Mouse (Mus musculus) Patski (cell line): ENCODE measurements around the gene Gabbr2. TPM values are rescaled to one million over a fixed set of nuclear protein-coding genes. Genes with fewer than 3 reads are reported as not detected.

Experiments used
- ATAC-seq: fragments of 100-300 bp; one replicate; pipeline ENCODE4 v1.8.0; 2021
- CTCF ChIA-PET: fragments of 350-600 bp; sonication (Branson Sonifier 250); formaldehyde crosslinking; loops from one replicate; lab custom pipeline; 2022; ENCODE audit warnings: inconsistent platforms; lab: Charles Lee
- POLR2A ChIA-PET: fragments of 350-600 bp; sonication (Branson Sonifier 250); formaldehyde crosslinking; loops from one replicate; lab custom pipeline; 2022; ENCODE audit warnings: antibody characterized with exemption, inconsistent platforms; lab: Charles Lee
- DNase-seq: peaks from one replicate; pipeline ENCODE4 v3.0.0-alpha.2; 2011; ENCODE audit warnings: low read depth, low spot score
- H3K27me3 ChIP-seq: fragments of 371-371 bp; one replicate; pipeline ENCODE4 v1.5.1; 2021
- CTCF ChIP-seq: fragments of 100-300 bp; IDR thresholded peaks from one replicate; pipeline ENCODE4 v1.5.1; 2021
- in situ Hi-C: fragments of 300-500 bp; cut with MboI; formaldehyde crosslinking; loops from 3 replicates; pipeline ENCODE4 v1.11.1; 2018; ENCODE audit warnings: low pct_unique_long_range_greater_than_20kb, mixed read lengths
- polyA plus RNA-seq: library from polyadenylated mRNA; unstranded; gene quantifications from one replicate; pipeline ENCODE4 v1.2.3, GENCODE M21; 2021

Gene Gabbr2
- polyA plus RNA-seq, 1 experiment from 2014 or later: not detected

- no peak for TF ChIP-seq CTCF
- ATAC-seq (no peak), DNase-seq (no peak)
- CTCF ChIA-PET: interaction anchor here (16.5 kb wide), 1 partner anchor 47 kb away, joined by 175 read pairs; no protein-coding TSS in a partner anchor
- in situ Hi-C loops: no loop called here
- POLR2A ChIA-PET: no interaction called here
- H3K27me3 ChIP-seq: no peaks in the 10 kb centered on the region
Measured at GRCm38 (mm10) chr4:46664123-46665009, 327.3 kb downstream of the Gabbr2 start.

GRCm38 (mm10) chr4:46661433-46661832 is 330.2 kb downstream of the Gabbr2 start:
- ChIA-PET CTCF (interaction anchor here (1.5 to 16.5 kb wide), 2 partner anchors 28 to 44 kb away, joined by 3 to 175 read pairs; no protein-coding TSS in a partner anchor), POLR2A (no interaction called here)
- H3K27me3 ChIP-seq: peaks cover 2% of the 10 kb centered on the region
- in situ Hi-C loops: no loop called here
- ATAC-seq (no peak), DNase-seq (no peak)
- no peak for TF ChIP-seq CTCF

GRCm38 (mm10) chr4:46658946-46659345 is 332.7 kb downstream of the Gabbr2 start:
- in situ Hi-C loops: no loop called here
- DNase-seq (no peak), ATAC-seq (no peak)
- ChIA-PET POLR2A (interaction anchor here (0.9 kb wide), 1 partner anchor 48 kb away, joined by 3 read pairs; no protein-coding TSS in a partner anchor), CTCF (interaction anchor here (16.5 kb wide), 1 partner anchor 41 kb away, joined by 175 read pairs; no protein-coding TSS in a partner anchor)
- TF ChIP-seq CTCF: no peak
- H3K27me3 ChIP-seq: peaks cover 2% of the 10 kb centered on the region

- in situ Hi-C loops: no loop called here
- TF ChIP-seq CTCF: peak; percentile 75
- no peak for ATAC-seq
Measured at GRCm38 (mm10) chr4:46657116-46657515, 334.6 kb downstream of the Gabbr2 start.

GRCm38 (mm10) chr4:46655956-46656355 is 335.7 kb downstream of the Gabbr2 start:
- ChIA-PET CTCF (interaction anchor here (16.5 kb wide), 1 partner anchor 38 kb away, joined by 175 read pairs; no protein-coding TSS in a partner anchor), POLR2A (no interaction called here)
- in situ Hi-C loops: no loop called here
- DNase-seq (no peak), ATAC-seq (no peak)
- peaks cover 8% of the 10 kb centered on the region for H3K27me3 ChIP-seq
- TF ChIP-seq CTCF: no peak

More at GRCm38 (mm10) chr4:46657116-46657515, 334.6 kb downstream of the Gabbr2 start:
- H3K27me3 ChIP-seq: peaks cover 5% of the 10 kb centered on the region
- ChIA-PET CTCF (interaction anchor here (1.4 to 16.5 kb wide), 4 partner anchors 9 to 149 kb away, joined by 3 to 175 read pairs (median 8); partner anchors contain the start of gene Coro2a), POLR2A (no interaction called here)
- peak; percentile 20 for DNase-seq

- ATAC-seq (no peak), DNase-seq (no peak)
- peaks cover 8% of the 10 kb centered on the region for H3K27me3 ChIP-seq
- no peak for TF ChIP-seq CTCF
- POLR2A ChIA-PET: no interaction called here
- CTCF ChIA-PET: interaction anchor here (16.5 kb wide), 1 partner anchor 37 kb away, joined by 175 read pairs; no protein-coding TSS in a partner anchor
- in situ Hi-C loops: no loop called here
Measured at GRCm38 (mm10) chr4:46655298-46655697, 336.4 kb downstream of the Gabbr2 start.

GRCm38 (mm10) chr4:46650086-46650753 is 341.5 kb downstream of the Gabbr2 start, which contains the start of gene Tbc1d2:
Gene Tbc1d2, minus strand, starts transcription at chr4:46650209.
- DNase-seq (peak; percentile 50), ATAC-seq (peak; percentile 94)
- ChIA-PET CTCF (interaction anchor here (16.5 kb wide), 1 partner anchor 32 kb away, joined by 175 read pairs; no protein-coding TSS in a partner anchor), POLR2A (interaction anchor here (0.7 kb wide), 1 partner anchor 26 kb away, joined by 5 read pairs; no protein-coding TSS in a partner anchor)
- TF ChIP-seq CTCF: no peak
- H3K27me3 ChIP-seq: peaks cover 6% of the 10 kb centered on the region
- in situ Hi-C loops: loop anchor here (5.0 kb wide), 1 partner anchor 33 kb away; no protein-coding TSS in a partner anchor

- ATAC-seq (no peak), DNase-seq (no peak)
- CTCF ChIA-PET: interaction anchor here (16.5 kb wide), 1 partner anchor 31 kb away, joined by 175 read pairs; no protein-coding TSS in a partner anchor
- no peak for TF ChIP-seq CTCF
- peaks cover 6% of the 10 kb centered on the region for H3K27me3 ChIP-seq
- POLR2A ChIA-PET: no interaction called here
- in situ Hi-C loops: no loop called here
Measured at GRCm38 (mm10) chr4:46649161-46649560, 342.5 kb downstream of the Gabbr2 start.

- no peaks in the 10 kb centered on the region for H3K27me3 ChIP-seq
- POLR2A ChIA-PET: no interaction called here
- CTCF ChIA-PET: interaction anchor here (1.3 kb wide), 1 partner anchor 26 kb away, joined by 3 read pairs; no protein-coding TSS in a partner anchor
- DNase-seq (no peak), ATAC-seq (no peak)
- no peak for TF ChIP-seq CTCF
- in situ Hi-C loops: no loop called here
Measured at GRCm38 (mm10) chr4:46643676-46644112, 348.0 kb downstream of the Gabbr2 start.
